Mouse (Mus musculus): ENCODE results near the gene Phgr1. TPM values are rescaled to one million over a fixed set of nuclear protein-coding genes. Genes with fewer than 3 reads are reported as not detected.
A peak's percentile ranks its signal among the peaks of the same experiment; 100 is the strongest.

Gene Phgr1
- polyA plus RNA-seq, 1 experiment from 2014 or later, result not detected

- Histone ChIP-seq H3K36me3 (ENCODE audit: control insufficient read depth, insufficient read depth, low read length) (no peaks in the 10 kb centered on the region), H3K4me3 (ENCODE audit: low read depth, low read length) (peak overlapping the region; percentile 83), H3K9ac (replicated peaks; ENCODE audit: low read depth, low read length) (peak overlapping the region; percentile 93; the same call in 1 of the 2 replicates), H3K27ac (ENCODE audit: low read depth, low read length) (no peak overlapping the region), H3K4me1 (ENCODE audit: control insufficient read depth, insufficient read depth, low read length) (peaks cover 43% of the 10 kb centered on the region), H3K27me3 (ENCODE audit: control insufficient read depth, insufficient read depth, low read length) (no peaks in the 10 kb centered on the region), H3K4me2 (ENCODE audit: low read depth, low read length) (peak overlapping the region; percentile 91), H3K9me3 (ENCODE audit: control insufficient read depth, low read length) (no peaks in the 10 kb centered on the region)
- WGBS, result 29% methylated on average over 10 of the region's 10 CpGs
- ATAC-seq (ENCODE audit: low read depth), result no peak
Measured at GRCm38 (mm10) chr2:118747301-118747960, 25.1 kb upstream of the Phgr1 start.

GRCm38 (mm10) chr2:118749341-118749884, 23.2 kb upstream of the Phgr1 start:
- no peak for ATAC-seq (ENCODE audit: low read depth)
- Histone ChIP-seq H3K4me3 (ENCODE audit: low read depth, low read length) (0 out of 2 replicates have a peak overlapping the region, but pooled peaks have one; percentile 6), H3K9ac (replicated peaks; ENCODE audit: low read depth, low read length) (peak overlapping the region; percentile 34; the same call in 1 of the 2 replicates), H3K36me3 (ENCODE audit: control insufficient read depth, insufficient read depth, low read length) (no peaks in the 10 kb centered on the region), H3K9me3 (ENCODE audit: control insufficient read depth, low read length) (no peaks in the 10 kb centered on the region), H3K4me1 (ENCODE audit: control insufficient read depth, insufficient read depth, low read length) (peaks cover 43% of the 10 kb centered on the region), H3K4me2 (ENCODE audit: low read depth, low read length) (peak overlapping the region; percentile 30; the same call in 1 of the 2 replicates), H3K27ac (ENCODE audit: low read depth, low read length) (no peak overlapping the region), H3K27me3 (ENCODE audit: control insufficient read depth, insufficient read depth, low read length) (no peaks in the 10 kb centered on the region)
- 21% methylated on average over 10 of the region's 10 CpGs for WGBS

GRCm38 (mm10) chr2:118750476-118750875, 22.1 kb upstream of the Phgr1 start:
- H3K27ac ChIP-seq (ENCODE audit: low read depth, low read length), result no peak overlapping the region

GRCm38 (mm10) chr2:118751896-118752791, 20.4 kb upstream of the Phgr1 start:
- Histone ChIP-seq H3K9ac (replicated peaks; ENCODE audit: low read depth, low read length) (no peak overlapping the region), H3K4me3 (ENCODE audit: low read depth, low read length) (no peak overlapping the region), H3K4me1 (ENCODE audit: control insufficient read depth, insufficient read depth, low read length) (peaks cover 32% of the 10 kb centered on the region), H3K27ac (ENCODE audit: low read depth, low read length) (no peak overlapping the region), H3K36me3 (ENCODE audit: control insufficient read depth, insufficient read depth, low read length) (no peaks in the 10 kb centered on the region), H3K27me3 (ENCODE audit: control insufficient read depth, insufficient read depth, low read length) (no peaks in the 10 kb centered on the region), H3K9me3 (ENCODE audit: control insufficient read depth, low read length) (no peaks in the 10 kb centered on the region), H3K4me2 (ENCODE audit: low read depth, low read length) (no peak overlapping the region)
- no peak for ATAC-seq (ENCODE audit: low read depth)
- 76% methylated on average over 16 of the region's 16 CpGs for WGBS

More at GRCm38 (mm10) chr2:118750476-118750875, 22.1 kb upstream of the Phgr1 start:
- Histone ChIP-seq H3K9me3 (ENCODE audit: control insufficient read depth, low read length) (no peaks in the 10 kb centered on the region), H3K4me1 (ENCODE audit: control insufficient read depth, insufficient read depth, low read length) (peaks cover 36% of the 10 kb centered on the region), H3K4me3 (ENCODE audit: low read depth, low read length) (no peak overlapping the region), H3K9ac (replicated peaks; ENCODE audit: low read depth, low read length) (no peak overlapping the region), H3K4me2 (ENCODE audit: low read depth, low read length) (no peak overlapping the region), H3K27me3 (ENCODE audit: control insufficient read depth, insufficient read depth, low read length) (no peaks in the 10 kb centered on the region), H3K36me3 (ENCODE audit: control insufficient read depth, insufficient read depth, low read length) (no peaks in the 10 kb centered on the region)
- no peak for ATAC-seq (ENCODE audit: low read depth)
- WGBS, result 59% methylated on average over 8 of the region's 8 CpGs

GRCm38 (mm10) chr2:118752792-118753108, 19.8 kb upstream of the Phgr1 start:
- no peak for ATAC-seq (ENCODE audit: low read depth)
- no peak overlapping the region for H3K9ac ChIP-seq (replicated peaks; ENCODE audit: low read depth, low read length)
- no peak overlapping the region for H3K4me3 ChIP-seq (ENCODE audit: low read depth, low read length)
- H3K9me3 ChIP-seq (ENCODE audit: control insufficient read depth, low read length), result no peaks in the 10 kb centered on the region
- H3K4me1 ChIP-seq (ENCODE audit: control insufficient read depth, insufficient read depth, low read length), result peaks cover 26% of the 10 kb centered on the region
- no peak overlapping the region for H3K4me2 ChIP-seq (ENCODE audit: low read depth, low read length)
- no peaks in the 10 kb centered on the region for H3K36me3 ChIP-seq (ENCODE audit: control insufficient read depth, insufficient read depth, low read length)
- no peaks in the 10 kb centered on the region for H3K27me3 ChIP-seq (ENCODE audit: control insufficient read depth, insufficient read depth, low read length)
- WGBS, result 75% methylated on average over 4 of the region's 4 CpGs
- no peak overlapping the region for H3K27ac ChIP-seq (ENCODE audit: low read depth, low read length)

GRCm38 (mm10) chr2:118754143-118754542, 18.4 kb upstream of the Phgr1 start:
- no peak for ATAC-seq (ENCODE audit: low read depth)
- Histone ChIP-seq H3K9me3 (ENCODE audit: control insufficient read depth, low read length) (no peaks in the 10 kb centered on the region), H3K4me1 (ENCODE audit: control insufficient read depth, insufficient read depth, low read length) (peaks cover 14% of the 10 kb centered on the region), H3K27ac (ENCODE audit: low read depth, low read length) (no peak overlapping the region), H3K4me2 (ENCODE audit: low read depth, low read length) (no peak overlapping the region), H3K9ac (replicated peaks; ENCODE audit: low read depth, low read length) (no peak overlapping the region), H3K36me3 (ENCODE audit: control insufficient read depth, insufficient read depth, low read length) (no peaks in the 10 kb centered on the region), H3K4me3 (ENCODE audit: low read depth, low read length) (no peak overlapping the region), H3K27me3 (ENCODE audit: control insufficient read depth, insufficient read depth, low read length) (no peaks in the 10 kb centered on the region)
- 87% methylated on average over 5 of the region's 5 CpGs for WGBS

- Histone ChIP-seq H3K27me3 (ENCODE audit: control insufficient read depth, insufficient read depth, low read length) (no peaks in the 10 kb centered on the region), H3K36me3 (ENCODE audit: control insufficient read depth, insufficient read depth, low read length) (no peaks in the 10 kb centered on the region), H3K4me3 (ENCODE audit: low read depth, low read length) (no peak overlapping the region), H3K9ac (replicated peaks; ENCODE audit: low read depth, low read length) (no peak overlapping the region), H3K9me3 (ENCODE audit: control insufficient read depth, low read length) (no peaks in the 10 kb centered on the region), H3K4me1 (ENCODE audit: control insufficient read depth, insufficient read depth, low read length) (peaks cover 2% of the 10 kb centered on the region; the same call in 1 of the 2 replicates), H3K4me2 (ENCODE audit: low read depth, low read length) (no peak overlapping the region), H3K27ac (ENCODE audit: low read depth, low read length) (no peak overlapping the region)
- ATAC-seq (ENCODE audit: low read depth), result no peak
- WGBS, result 90% methylated on average over 6 of the region's 6 CpGs
Measured at GRCm38 (mm10) chr2:118755407-118755806, 17.2 kb upstream of the Phgr1 start.

- H3K4me1 ChIP-seq (ENCODE audit: control insufficient read depth, insufficient read depth, low read length), result peaks cover 4% of the 10 kb centered on the region
- no peaks in the 10 kb centered on the region for H3K27me3 ChIP-seq (ENCODE audit: control insufficient read depth, insufficient read depth, low read length)
- 83% methylated on average over 4 of the region's 4 CpGs for WGBS
- ATAC-seq (ENCODE audit: low read depth), result no peak
- no peak overlapping the region for H3K4me3 ChIP-seq (ENCODE audit: low read depth, low read length)
- no peaks in the 10 kb centered on the region for H3K9me3 ChIP-seq (ENCODE audit: control insufficient read depth, low read length)
- no peak overlapping the region for H3K9ac ChIP-seq (replicated peaks; ENCODE audit: low read depth, low read length)
- H3K4me2 ChIP-seq (ENCODE audit: low read depth, low read length), result no peak overlapping the region
- H3K27ac ChIP-seq (ENCODE audit: low read depth, low read length), result no peak overlapping the region
- H3K36me3 ChIP-seq (ENCODE audit: control insufficient read depth, insufficient read depth, low read length), result no peaks in the 10 kb centered on the region
Measured at GRCm38 (mm10) chr2:118756103-118756502, 16.5 kb upstream of the Phgr1 start.

GRCm38 (mm10) chr2:118759828-118760227, 12.7 kb upstream of the Phgr1 start:
- Histone ChIP-seq H3K27ac (ENCODE audit: low read depth, low read length) (no peak overlapping the region), H3K9ac (replicated peaks; ENCODE audit: low read depth, low read length) (no peak overlapping the region), H3K27me3 (ENCODE audit: control insufficient read depth, insufficient read depth, low read length) (no peaks in the 10 kb centered on the region), H3K36me3 (ENCODE audit: control insufficient read depth, insufficient read depth, low read length) (no peaks in the 10 kb centered on the region), H3K9me3 (ENCODE audit: control insufficient read depth, low read length) (no peaks in the 10 kb centered on the region), H3K4me2 (ENCODE audit: low read depth, low read length) (no peak overlapping the region), H3K4me3 (ENCODE audit: low read depth, low read length) (no peak overlapping the region), H3K4me1 (ENCODE audit: control insufficient read depth, insufficient read depth, low read length) (peaks cover 23% of the 10 kb centered on the region)
- ATAC-seq (ENCODE audit: low read depth), result peak; percentile 38; the same call in 1 of the 2 replicates
- WGBS, result 14% methylated on average over 8 of the region's 8 CpGs
